Mouse (Mus musculus) midbrain, embryonic 10.5 days (tissue): ENCODE measurements around the gene Auts2. TPM values are rescaled to one million over a fixed set of nuclear protein-coding genes. Genes with fewer than 3 reads are reported as not detected.

Experiments used
- DNase-seq: peaks from one replicate; pipeline ENCODE4 v3.0.0-alpha.2; 2017; ENCODE audit warnings: low spot score
- H3K27ac ChIP-seq: fragments of 300-500 bp; sonication (generic); replicated peaks from 2 replicates; pipeline ENCODE4 v1.5.1; 2016; ENCODE audit warnings: mild to moderate bottlenecking
- H3K27me3 ChIP-seq: fragments of 300-500 bp; sonication (generic); 2 replicates; pipeline ENCODE4 v1.6.1; 2016; ENCODE audit warnings: low read depth, mild to moderate bottlenecking; ENCODE audit not compliant: poor library complexity, severe bottlenecking
- H3K36me3 ChIP-seq: fragments of 300-500 bp; sonication (generic); 2 replicates; pipeline ENCODE4 v1.6.1; 2016; ENCODE audit warnings: mild to moderate bottlenecking, moderate library complexity
- H3K4me1 ChIP-seq: fragments of 300-500 bp; sonication (generic); 2 replicates; pipeline ENCODE4 v1.6.1; 2016
- H3K4me3 ChIP-seq: fragments of 300-500 bp; sonication (generic); 2 replicates; pipeline ENCODE4 v1.5.1; 2016; ENCODE audit warnings: mild to moderate bottlenecking, moderate library complexity
- H3K9me3 ChIP-seq: fragments of 300-500 bp; sonication (generic); replicated peaks from 2 replicates; pipeline ENCODE4 v1.6.1; 2016; ENCODE audit warnings: mild to moderate bottlenecking
- WGBS: fragments of 180-500 bp; shearing (Covaris S2); methylation state at CpG from one replicate; pipeline ENCODE4 v1.1.7; 2016; 5-methylcytosine and 5-hydroxymethylcytosine counted together
- polyA plus RNA-seq: library from polyadenylated mRNA; unstranded; fragments of >200 nt; fragmentation: Nextera tagmentation; extraction: Ambion mirVana; gene quantifications from 2 replicates; pipeline ENCODE4 v1.2.1, GENCODE M21; 2016

Gene Auts2
- polyA plus RNA-seq, 1 experiment from 2014 or later = 32.3 TPM

- no peaks in the 10 kb centered on the region for H3K36me3 ChIP-seq
- H3K9me3 ChIP-seq = no peaks in the 10 kb centered on the region
- H3K4me3 ChIP-seq = no peak overlapping the region
- H3K4me1 ChIP-seq = peaks cover 33% of the 10 kb centered on the region
- H3K27me3 ChIP-seq = peaks cover 67% of the 10 kb centered on the region
- WGBS = 86% methylated on average over 5 of the region's 5 CpGs
- no peak for DNase-seq
- H3K27ac ChIP-seq = no peak overlapping the region
Measured at GRCm38 (mm10) chr5:131798373-131798772, 744.8 kb downstream of the Auts2 start.

GRCm38 (mm10) chr5:131797044-131797443 lies 746.1 kb downstream of the Auts2 start:
- H3K4me1 ChIP-seq = peaks cover 27% of the 10 kb centered on the region
- H3K9me3 ChIP-seq = no peaks in the 10 kb centered on the region
- no peak overlapping the region for H3K27ac ChIP-seq
- H3K4me3 ChIP-seq = no peak overlapping the region
- H3K36me3 ChIP-seq = no peaks in the 10 kb centered on the region
- no peak for DNase-seq
- H3K27me3 ChIP-seq = peaks cover 70% of the 10 kb centered on the region

GRCm38 (mm10) chr5:131794411-131795133 lies 748.6 kb downstream of the Auts2 start:
- WGBS = 59% methylated on average over 18 of the region's 18 CpGs
- DNase-seq = no peak
- Histone ChIP-seq H3K4me3 (no peak overlapping the region), H3K27me3 (peaks cover 66% of the 10 kb centered on the region), H3K9me3 (no peaks in the 10 kb centered on the region), H3K27ac (0 out of 2 replicates have a peak overlapping the region, but pooled peaks have one; percentile 6), H3K36me3 (no peaks in the 10 kb centered on the region), H3K4me1 (peaks cover 24% of the 10 kb centered on the region)

GRCm38 (mm10) chr5:131789601-131790000 lies 753.5 kb downstream of the Auts2 start:
- no peak for DNase-seq
- Histone ChIP-seq H3K27ac (no peak overlapping the region), H3K4me1 (peaks cover 31% of the 10 kb centered on the region), H3K9me3 (no peaks in the 10 kb centered on the region), H3K27me3 (peaks cover 26% of the 10 kb centered on the region), H3K36me3 (no peaks in the 10 kb centered on the region), H3K4me3 (no peak overlapping the region)
- WGBS = 72% methylated on average over 8 of the region's 8 CpGs

DNA sequence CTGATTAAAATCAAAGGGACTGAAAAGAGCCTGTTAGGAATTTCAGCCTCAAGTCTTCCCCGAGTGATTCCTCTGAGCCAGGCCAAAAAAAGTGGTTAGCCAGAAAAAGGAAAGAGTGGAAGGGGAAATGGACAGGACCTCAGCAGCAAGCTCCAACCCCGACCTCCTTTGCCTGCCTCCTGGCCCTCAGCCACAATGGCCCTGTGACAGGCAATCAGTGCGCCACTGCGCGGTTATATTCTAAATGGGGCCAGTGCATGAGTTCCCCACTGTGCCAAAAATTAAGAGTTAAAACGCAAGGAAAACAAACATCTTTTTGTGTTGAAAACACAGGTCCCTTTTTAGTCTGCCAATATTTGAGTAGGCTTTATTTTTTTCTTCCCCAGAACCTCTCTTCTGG lies 755.1 kb downstream of the Auts2 start:
- Histone ChIP-seq H3K4me1 (peaks cover 30% of the 10 kb centered on the region), H3K4me3 (no peak overlapping the region), H3K27ac (no peak overlapping the region), H3K9me3 (no peaks in the 10 kb centered on the region), H3K36me3 (no peaks in the 10 kb centered on the region), H3K27me3 (peaks cover 27% of the 10 kb centered on the region)
- DNase-seq = no peak
- 58% methylated on average over 6 of the region's 6 CpGs for WGBS

GRCm38 (mm10) chr5:131783241-131783640 lies 759.9 kb downstream of the Auts2 start:
- Histone ChIP-seq H3K27ac (no peak overlapping the region), H3K9me3 (no peaks in the 10 kb centered on the region), H3K27me3 (peaks cover 18% of the 10 kb centered on the region), H3K36me3 (no peaks in the 10 kb centered on the region), H3K4me3 (no peak overlapping the region), H3K4me1 (peaks cover 30% of the 10 kb centered on the region)
- no peak for DNase-seq
- WGBS = 49% methylated on average over 3 of the region's 3 CpGs

DNA sequence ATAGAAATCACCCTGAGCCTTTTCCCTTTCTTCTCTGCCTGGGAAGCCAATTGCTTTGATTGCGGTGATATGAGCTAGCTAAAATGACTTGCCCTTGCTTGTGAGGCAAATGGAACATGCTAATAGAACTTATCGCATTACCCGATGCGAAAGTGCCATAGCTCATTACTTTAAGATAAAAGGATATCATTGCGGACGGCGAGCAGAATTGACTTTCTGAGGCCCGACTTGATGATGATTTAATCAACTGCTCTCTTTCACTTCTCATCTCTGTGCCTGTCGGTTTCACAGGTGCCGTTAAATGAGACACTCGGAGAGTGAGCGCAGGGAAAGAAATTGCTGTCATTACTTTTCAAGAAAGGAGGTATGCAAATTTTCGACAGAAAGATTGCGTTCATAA lies 762.1 kb downstream of the Auts2 start:
- H3K4me3 ChIP-seq = no peak overlapping the region
- no peaks in the 10 kb centered on the region for H3K36me3 ChIP-seq
- DNase-seq = no peak
- H3K27ac ChIP-seq = no peak overlapping the region
- peaks cover 26% of the 10 kb centered on the region for H3K4me1 ChIP-seq
- H3K9me3 ChIP-seq = no peaks in the 10 kb centered on the region
- 93% methylated on average over 14 of the region's 14 CpGs for WGBS
- H3K27me3 ChIP-seq = peaks cover 18% of the 10 kb centered on the region

GRCm38 (mm10) chr5:131779171-131779570 lies 764.0 kb downstream of the Auts2 start:
- no peaks in the 10 kb centered on the region for H3K36me3 ChIP-seq
- H3K4me1 ChIP-seq = peaks cover 39% of the 10 kb centered on the region
- no peak overlapping the region for H3K4me3 ChIP-seq
- H3K27ac ChIP-seq = no peak overlapping the region
- H3K9me3 ChIP-seq = no peaks in the 10 kb centered on the region
- peaks cover 18% of the 10 kb centered on the region for H3K27me3 ChIP-seq
- DNase-seq = no peak

- peaks cover 24% of the 10 kb centered on the region for H3K4me1 ChIP-seq
- 88% methylated on average over 5 of the region's 5 CpGs for WGBS
- no peak overlapping the region for H3K4me3 ChIP-seq
- peaks cover 5% of the 10 kb centered on the region; the same call in 1 of the 2 replicates for H3K9me3 ChIP-seq
- no peaks in the 10 kb centered on the region; the same call in 1 of the 2 replicates for H3K27me3 ChIP-seq
- H3K27ac ChIP-seq = 0 out of 2 replicates have a peak overlapping the region, but pooled peaks have one; percentile 24
- DNase-seq = no peak
- no peaks in the 10 kb centered on the region for H3K36me3 ChIP-seq
Measured at GRCm38 (mm10) chr5:131775672-131776071, 767.5 kb downstream of the Auts2 start.

GRCm38 (mm10) chr5:131775222-131775621 lies 767.9 kb downstream of the Auts2 start:
- H3K27ac ChIP-seq = 0 out of 2 replicates have a peak overlapping the region, but pooled peaks have one; percentile 24
- 54% methylated on average over 12 of the region's 12 CpGs for WGBS

GRCm38 (mm10) chr5:131774792-131775191 lies 768.4 kb downstream of the Auts2 start:
- Histone ChIP-seq H3K9me3 (peaks cover 5% of the 10 kb centered on the region; the same call in 1 of the 2 replicates), H3K27ac (0 out of 2 replicates have a peak overlapping the region, but pooled peaks have one; percentile 24), H3K27me3 (no peaks in the 10 kb centered on the region; the same call in 1 of the 2 replicates), H3K36me3 (no peaks in the 10 kb centered on the region), H3K4me3 (no peak overlapping the region), H3K4me1 (peaks cover 24% of the 10 kb centered on the region)
- DNase-seq = no peak
- WGBS = 90% methylated on average over 6 of the region's 6 CpGs

More at GRCm38 (mm10) chr5:131775222-131775621, 767.9 kb downstream of the Auts2 start:
- peak; percentile 28 for DNase-seq
- Histone ChIP-seq H3K36me3 (no peaks in the 10 kb centered on the region), H3K9me3 (peaks cover 5% of the 10 kb centered on the region; the same call in 1 of the 2 replicates), H3K4me1 (peaks cover 24% of the 10 kb centered on the region), H3K4me3 (no peak overlapping the region), H3K27me3 (no peaks in the 10 kb centered on the region; the same call in 1 of the 2 replicates)

GRCm38 (mm10) chr5:131772616-131773015 lies 770.5 kb downstream of the Auts2 start:
- no peak overlapping the region for H3K4me3 ChIP-seq
- H3K27me3 ChIP-seq = peaks cover 7% of the 10 kb centered on the region; the same call in 1 of the 2 replicates
- H3K4me1 ChIP-seq = peaks cover 33% of the 10 kb centered on the region
- WGBS = 94% methylated on average over 1 of the region's 1 CpGs
- H3K36me3 ChIP-seq = no peaks in the 10 kb centered on the region
- no peak for DNase-seq
- no peak overlapping the region for H3K27ac ChIP-seq
- peaks cover 5% of the 10 kb centered on the region; the same call in 1 of the 2 replicates for H3K9me3 ChIP-seq

GRCm38 (mm10) chr5:131769273-131769672 lies 773.9 kb downstream of the Auts2 start:
- WGBS = 60% methylated on average over 11 of the region's 11 CpGs

More at GRCm38 (mm10) chr5:131769273-131769672, 773.9 kb downstream of the Auts2 start:
- no peak overlapping the region for H3K4me3 ChIP-seq
- peaks cover 20% of the 10 kb centered on the region for H3K4me1 ChIP-seq
- peak overlapping the region; percentile 28; the same call in 1 of the 2 replicates for H3K27ac ChIP-seq
- H3K27me3 ChIP-seq = peaks cover 19% of the 10 kb centered on the region; the same call in 1 of the 2 replicates
- peaks cover 5% of the 10 kb centered on the region; the same call in 1 of the 2 replicates for H3K9me3 ChIP-seq
- no peaks in the 10 kb centered on the region for H3K36me3 ChIP-seq
- DNase-seq = no peak
